Mouse (Mus musculus) adrenal gland, postnatal 10 days (tissue): ENCODE results near the gene Cgnl1. TPM values are rescaled to one million over a fixed set of nuclear protein-coding genes. Genes with fewer than 3 reads are reported as not detected.

Source experiments
- DNase-seq: peaks from one replicate; pipeline ENCODE4 v3.0.0; 2021; ENCODE audit warnings: mixed read lengths
- total RNA-seq, 2 experiments: library from RNA; stranded (reverse); gene quantifications; 2 replicates each; pipeline ENCODE4 v1.2.3; 2021

Cgnl1 gene
- total RNA-seq, 2 experiments from 2014 or later: 55.5 to 61.5 TPM

DNA sequence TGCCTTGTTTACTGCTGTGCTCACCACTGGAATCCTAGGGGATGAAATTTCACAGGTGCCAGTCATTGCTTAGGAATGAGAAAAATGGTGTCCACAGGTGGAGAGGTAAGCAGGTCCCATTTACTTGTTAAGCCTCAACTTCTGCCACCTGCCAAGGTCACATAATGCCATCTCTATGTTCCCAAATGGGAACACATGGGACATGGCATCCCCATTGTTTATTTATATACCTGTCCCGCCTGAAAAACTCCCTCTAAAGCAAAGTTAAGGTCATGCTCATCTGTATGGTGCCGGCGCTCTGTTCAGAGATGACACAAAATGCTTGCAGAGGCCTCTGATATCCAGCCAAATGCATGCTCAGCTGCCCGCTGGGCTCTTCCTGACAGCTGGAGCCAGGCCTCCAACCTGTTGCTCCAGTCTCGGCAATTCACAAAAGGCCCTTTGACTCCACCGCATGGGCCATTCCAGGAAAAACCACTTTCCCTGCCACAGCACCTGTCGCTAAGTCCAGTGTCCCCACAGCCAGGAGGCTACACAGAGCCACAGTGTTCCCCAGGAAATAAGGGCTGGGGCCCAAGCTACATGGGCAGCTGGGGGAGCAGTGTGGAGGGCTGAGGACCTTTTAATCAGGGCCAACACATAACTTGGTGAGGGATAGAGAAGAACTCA lies 192.4 kb downstream of the Cgnl1 start:
- no peak for DNase-seq

Other genes starting within 250 kb of the Cgnl1 start
- 10 to 100 TPM; 10.9 to 13.5 TPM for gene Myzap, start 179.2 kb downstream of the Cgnl1 start, total RNA-seq